Mouse (Mus musculus): ENCODE measurements around the gene Rnf207. TPM values are rescaled to one million over a fixed set of nuclear protein-coding genes. Genes with fewer than 3 reads are reported as not detected.

Gene Rnf207
- polyA plus RNA-seq, 1 experiment: 0.81 TPM

DNA sequence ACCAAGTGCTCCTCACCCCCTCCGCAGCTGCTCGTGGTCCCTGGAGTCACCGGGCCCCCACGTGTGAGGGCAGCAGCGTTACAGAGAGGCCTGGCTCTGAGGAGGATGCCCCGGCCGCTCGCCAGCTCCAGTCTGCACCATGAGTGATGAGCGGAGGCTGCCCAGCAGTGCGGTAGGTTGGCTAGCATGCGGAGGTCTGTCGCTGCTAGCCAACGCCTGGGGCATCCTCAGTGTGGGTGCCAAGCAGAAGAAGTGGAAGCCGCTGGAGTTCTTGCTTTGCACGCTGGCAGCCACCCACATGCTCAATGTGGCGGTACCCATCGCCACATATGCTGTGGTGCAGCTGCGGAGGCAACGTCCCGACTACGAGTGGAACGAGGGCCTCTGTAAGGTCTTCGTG lies 39.8 kb downstream of the Rnf207 start:
- H3K4me3 ChIP-seq (ENCODE audit: insufficient read depth, low read length): no peak overlapping the region
- H3K4me1 ChIP-seq (ENCODE audit: control insufficient read depth, insufficient read depth, low read length): no peaks in the 10 kb centered on the region
- no peak for TF ChIP-seq POLR2A (IDR thresholded peaks at IDR 0.05; ENCODE audit: low read depth, low read length)
- TF ChIP-seq CTCF (IDR thresholded peaks at IDR 0.05; ENCODE audit: borderline replicate concordance, insufficient read depth, low read length): no peak
- no peak overlapping the region for H3K27ac ChIP-seq (ENCODE audit: insufficient read depth, low read length)

DNA sequence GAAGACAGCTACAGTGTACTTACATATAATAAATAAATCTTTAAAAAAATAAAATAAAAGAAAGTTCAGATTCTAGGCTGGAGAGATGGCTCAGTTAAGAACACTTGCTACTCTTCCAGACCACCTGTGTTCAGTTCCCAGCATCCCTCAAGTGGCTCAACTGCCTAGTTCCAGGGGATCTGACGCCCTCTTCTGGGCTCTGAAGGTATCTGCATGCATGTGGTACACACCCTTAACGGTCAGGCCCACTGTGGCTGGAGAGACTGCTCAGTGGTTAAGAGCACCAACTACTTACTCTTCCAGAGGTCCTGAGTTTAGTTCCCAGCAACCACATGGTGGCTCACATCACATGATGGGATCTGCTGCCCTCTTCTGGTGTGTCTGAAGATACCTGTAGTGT lies 40.9 kb downstream of the Rnf207 start:
- TF ChIP-seq CTCF (IDR thresholded peaks at IDR 0.05; ENCODE audit: borderline replicate concordance, insufficient read depth, low read length) (no peak), POLR2A (IDR thresholded peaks at IDR 0.05; ENCODE audit: low read depth, low read length) (no peak)
- H3K27ac ChIP-seq (ENCODE audit: insufficient read depth, low read length): no peak overlapping the region
- H3K4me1 ChIP-seq (ENCODE audit: control insufficient read depth, insufficient read depth, low read length): no peaks in the 10 kb centered on the region
- no peak overlapping the region for H3K4me3 ChIP-seq (ENCODE audit: insufficient read depth, low read length)

DNA sequence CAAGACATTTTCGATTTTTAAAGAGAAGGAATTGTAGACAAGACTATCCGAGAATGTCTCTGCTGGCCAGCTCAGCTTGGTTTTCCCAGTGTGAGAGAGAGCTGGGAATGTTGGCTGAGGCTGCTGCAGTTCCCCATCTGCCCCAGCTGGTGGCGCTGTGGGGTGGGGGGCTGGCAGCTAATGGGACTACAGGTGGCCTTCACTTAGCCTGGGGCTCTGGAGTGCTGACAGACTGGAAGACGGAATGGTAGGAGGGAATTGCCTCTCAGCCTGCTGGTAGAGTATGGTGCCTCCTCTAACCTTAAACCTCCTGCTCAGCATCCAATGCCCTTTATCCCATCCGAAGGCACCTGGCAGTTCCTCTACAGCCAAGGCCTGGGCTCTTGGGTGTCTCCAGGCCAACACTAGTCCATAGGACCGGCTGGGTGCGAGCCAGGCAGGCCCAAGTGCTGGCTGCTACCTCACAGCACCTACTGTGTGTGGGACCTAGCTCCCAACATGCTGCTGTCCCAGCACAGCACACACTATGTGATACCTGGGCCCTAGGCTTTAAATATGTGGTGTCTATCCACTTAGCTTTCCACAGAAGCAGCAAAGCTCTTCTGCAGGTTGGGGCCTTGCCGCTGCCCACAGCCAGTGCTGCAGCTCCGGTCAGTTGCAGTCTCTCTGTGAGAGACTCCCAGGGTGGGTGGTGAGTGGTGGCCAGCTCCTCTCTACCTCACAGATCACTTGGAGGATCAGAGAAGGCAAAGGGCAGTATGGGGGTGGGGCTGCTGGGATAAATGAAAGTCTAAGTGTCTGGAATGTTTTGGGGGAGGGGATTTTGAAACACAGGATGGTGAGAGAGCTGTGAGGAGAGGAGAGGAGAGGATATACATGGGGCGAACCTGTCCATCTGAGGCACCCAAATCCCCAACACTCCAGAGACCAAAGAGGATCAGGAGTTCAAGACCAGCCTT lies 42.1 kb downstream of the Rnf207 start:
- TF ChIP-seq POLR2A (IDR thresholded peaks at IDR 0.05; ENCODE audit: low read depth, low read length) (no peak), CTCF (IDR thresholded peaks at IDR 0.05; ENCODE audit: borderline replicate concordance, insufficient read depth, low read length) (peak; percentile 40; the same call in 1 of the 2 replicates)
- Histone ChIP-seq H3K4me3 (ENCODE audit: insufficient read depth, low read length) (no peak overlapping the region), H3K4me1 (ENCODE audit: control insufficient read depth, insufficient read depth, low read length) (peaks cover 9% of the 10 kb centered on the region), H3K27ac (ENCODE audit: insufficient read depth, low read length) (no peak overlapping the region)

- TF ChIP-seq POLR2A (IDR thresholded peaks at IDR 0.05; ENCODE audit: low read depth, low read length) (peak; percentile 70; the same call in 1 of the 2 replicates), CTCF (IDR thresholded peaks at IDR 0.05; ENCODE audit: borderline replicate concordance, insufficient read depth, low read length) (no peak)
- H3K4me1 ChIP-seq (ENCODE audit: control insufficient read depth, insufficient read depth, low read length): peaks cover 13% of the 10 kb centered on the region
- H3K27ac ChIP-seq (ENCODE audit: insufficient read depth, low read length): peak overlapping the region; percentile 92
- peak overlapping the region; percentile 75 for H3K4me3 ChIP-seq (ENCODE audit: insufficient read depth, low read length)
Measured at GRCm38 (mm10) chr4:152274681-152275131, 44.1 kb downstream of the Rnf207 start.

- no peak for TF ChIP-seq CTCF (IDR thresholded peaks at IDR 0.05; ENCODE audit: borderline replicate concordance, insufficient read depth, low read length)
- TF ChIP-seq POLR2A (IDR thresholded peaks at IDR 0.05; ENCODE audit: low read depth, low read length): peak; percentile 56
- H3K4me1 ChIP-seq (ENCODE audit: control insufficient read depth, insufficient read depth, low read length): peaks cover 13% of the 10 kb centered on the region
- H3K4me3 ChIP-seq (ENCODE audit: insufficient read depth, low read length): peak within 1 kb of the TSS; percentile 75
- H3K27ac ChIP-seq (ENCODE audit: insufficient read depth, low read length): peak within 1 kb of the TSS; percentile 92
Measured at GRCm38 (mm10) chr4:152273621-152274236, 45.1 kb downstream of the Rnf207 start, which contains the start of gene Gpr153. Gene Gpr153, plus strand, starts transcription at chr4:152274232.

DNA sequence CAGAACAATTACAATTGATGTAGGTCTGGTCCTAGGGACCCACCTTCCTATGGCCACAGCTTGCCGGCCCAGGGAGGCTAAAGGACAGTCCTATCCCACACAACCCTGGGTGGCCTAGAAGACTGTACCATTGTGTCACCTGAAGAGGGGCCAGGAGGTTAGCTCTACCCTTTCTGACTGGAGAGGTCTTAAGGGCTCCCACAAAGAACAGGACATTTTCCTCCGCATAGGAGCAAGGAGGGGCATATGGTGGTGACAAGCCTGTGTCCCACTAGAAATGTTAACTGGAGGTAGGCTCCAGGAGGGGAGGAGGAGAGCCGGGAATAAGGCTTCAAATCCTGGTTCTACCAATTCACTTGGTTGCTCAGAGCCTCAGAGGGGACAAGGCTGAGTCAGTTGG lies 45.6 kb downstream of the Rnf207 start:
- TF ChIP-seq POLR2A (IDR thresholded peaks at IDR 0.05; ENCODE audit: low read depth, low read length): no peak
- no peak for TF ChIP-seq CTCF (IDR thresholded peaks at IDR 0.05; ENCODE audit: borderline replicate concordance, insufficient read depth, low read length)
- Histone ChIP-seq H3K4me3 (ENCODE audit: insufficient read depth, low read length) (no peak overlapping the region), H3K4me1 (ENCODE audit: control insufficient read depth, insufficient read depth, low read length) (peaks cover 13% of the 10 kb centered on the region), H3K27ac (ENCODE audit: insufficient read depth, low read length) (peak overlapping the region; percentile 92)

DNA sequence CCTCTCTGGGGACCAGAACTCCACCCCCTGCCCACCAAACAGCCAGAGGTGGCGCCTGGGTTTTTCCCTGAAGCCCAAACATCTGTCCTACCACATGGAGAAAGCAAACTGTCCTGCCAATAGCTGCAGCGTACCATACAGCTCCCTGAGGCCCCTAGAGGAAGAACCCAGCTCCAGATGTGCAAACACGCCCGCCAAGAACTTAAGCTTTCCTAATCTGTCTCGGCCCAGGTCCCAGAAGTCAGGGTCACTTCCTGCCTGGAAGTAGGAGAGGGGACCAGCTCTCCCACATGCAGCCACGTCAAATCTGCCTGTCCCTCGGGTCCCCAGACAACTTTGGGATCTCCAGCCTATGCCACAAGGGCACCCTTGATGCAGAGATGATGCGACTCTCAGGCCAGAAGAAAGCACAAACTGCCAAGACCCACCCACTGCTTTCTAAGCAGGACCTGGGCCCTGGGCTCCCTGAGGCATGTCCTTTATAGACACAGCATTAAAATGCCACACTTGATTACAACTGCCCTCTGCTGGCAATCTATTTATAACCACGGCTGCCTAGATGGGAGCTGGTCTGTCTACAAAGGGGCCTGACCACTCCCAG lies 46.2 kb downstream of the Rnf207 start:
- peak overlapping the region; percentile 92 for H3K27ac ChIP-seq (ENCODE audit: insufficient read depth, low read length)
- H3K4me3 ChIP-seq (ENCODE audit: insufficient read depth, low read length): no peak overlapping the region
- peaks cover 15% of the 10 kb centered on the region for H3K4me1 ChIP-seq (ENCODE audit: control insufficient read depth, insufficient read depth, low read length)
- TF ChIP-seq CTCF (IDR thresholded peaks at IDR 0.05; ENCODE audit: borderline replicate concordance, insufficient read depth, low read length) (no peak), POLR2A (IDR thresholded peaks at IDR 0.05; ENCODE audit: low read depth, low read length) (no peak)

GRCm38 (mm10) chr4:152272006-152272405 lies 46.8 kb downstream of the Rnf207 start:
- Histone ChIP-seq H3K4me1 (ENCODE audit: control insufficient read depth, insufficient read depth, low read length) (peaks cover 17% of the 10 kb centered on the region), H3K27ac (ENCODE audit: insufficient read depth, low read length) (peak overlapping the region; percentile 92), H3K4me3 (ENCODE audit: insufficient read depth, low read length) (no peak overlapping the region)
- no peak for TF ChIP-seq CTCF (IDR thresholded peaks at IDR 0.05; ENCODE audit: borderline replicate concordance, insufficient read depth, low read length)

- TF ChIP-seq POLR2A (IDR thresholded peaks at IDR 0.05; ENCODE audit: low read depth, low read length): no peak
- TF ChIP-seq CTCF (IDR thresholded peaks at IDR 0.05; ENCODE audit: borderline replicate concordance, insufficient read depth, low read length): no peak
- Histone ChIP-seq H3K27ac (ENCODE audit: insufficient read depth, low read length) (no peak overlapping the region), H3K4me1 (ENCODE audit: control insufficient read depth, insufficient read depth, low read length) (peaks cover 17% of the 10 kb centered on the region), H3K4me3 (ENCODE audit: insufficient read depth, low read length) (no peak overlapping the region)
Measured at GRCm38 (mm10) chr4:152271334-152271733, 47.5 kb downstream of the Rnf207 start.
